Mouse (Mus musculus) MEL (cell line): ENCODE results near the gene Mdc1. TPM values are rescaled to one million over a fixed set of nuclear protein-coding genes. Genes with fewer than 3 reads are reported as not detected.

Experiments used
- DNase-seq: peaks from one replicate; pipeline ENCODE4 v3.0.0; 2011; ENCODE audit warnings: low read depth, low spot score
- H3K27ac ChIP-seq: 2 replicates; pipeline ENCODE4 v1.5.1; 2012; ENCODE audit warnings: low read depth, mild to moderate bottlenecking, control low read depth, low read length, moderate library complexity; ENCODE audit not compliant: control insufficient read depth
- H3K27me3 ChIP-seq, 2 experiments: fragments of 150-350 bp in 1 of 2; sonication (generic) in 1 of 2; 2 replicates each; pipeline ENCODE4 v1.6.1; 2012; ENCODE audit warnings: low read length in 2 of 2, mild to moderate bottlenecking in 2 of 2, improper control_type of control experiment in 1 of 2, moderate library complexity in 1 of 2; ENCODE audit not compliant: insufficient read depth in 2 of 2, control insufficient read depth in 1 of 2
- H3K36me3 ChIP-seq, 2 experiments: 2 replicates each; pipeline ENCODE4 v1.6.1; 2012 to 2014; ENCODE audit warnings: low read length in 2 of 2, improper control_type of control experiment in 1 of 2, inconsistent platforms in 1 of 2, mild to moderate bottlenecking in 1 of 2; ENCODE audit not compliant: insufficient read depth in 2 of 2, control insufficient read depth in 1 of 2
- H3K4me1 ChIP-seq, 2 experiments: fragments of 150-350 bp in 1 of 2; sonication (generic) in 1 of 2; 2 replicates each; pipeline ENCODE4 v1.6.1; 2012; ENCODE audit warnings: low read length in 2 of 2, improper control_type of control experiment in 1 of 2, mild to moderate bottlenecking in 1 of 2; ENCODE audit not compliant: insufficient read depth in 2 of 2, control insufficient read depth in 1 of 2
- H3K4me3 ChIP-seq, 2 experiments: fragments of 150-350 bp in 1 of 2; sonication (generic) in 1 of 2; 2 replicates each; pipeline ENCODE4 v1.5.1; 2012; ENCODE audit warnings: low read depth in 2 of 2, low read length in 2 of 2, mild to moderate bottlenecking in 2 of 2, moderate library complexity in 2 of 2, control low read depth in 1 of 2, improper control_type of control experiment in 1 of 2; ENCODE audit not compliant: control insufficient read depth in 1 of 2, insufficient read depth in 1 of 2
- H3K79me2 ChIP-seq: 2 replicates; pipeline ENCODE4 v1.6.1; 2012; ENCODE audit warnings: mild to moderate bottlenecking, low read length, moderate library complexity; ENCODE audit not compliant: control insufficient read depth, poor library complexity, insufficient read depth
- H3K9ac ChIP-seq: 2 replicates; pipeline ENCODE4 v1.6.1; 2012; ENCODE audit warnings: low read depth, mild to moderate bottlenecking, control low read depth, low read length, moderate library complexity; ENCODE audit not compliant: control insufficient read depth, poor library complexity, severe bottlenecking
- H3K9me3 ChIP-seq: fragments of 150-350 bp; sonication (generic); replicated peaks from 2 replicates; pipeline ENCODE4 v1.6.1; 2012; ENCODE audit warnings: mild to moderate bottlenecking, low read length, improper control_type of control experiment, moderate library complexity; ENCODE audit not compliant: insufficient read depth
- CHD1 ChIP-seq: IDR thresholded peaks from 2 replicates; pipeline ENCODE4 v1.6.1; 2012; ENCODE audit warnings: low read depth, mild to moderate bottlenecking, inconsistent platforms, low read length, improper control_type of control experiment
- CHD2 ChIP-seq: IDR thresholded peaks from 2 replicates; pipeline ENCODE4 v1.6.1; 2011; ENCODE audit warnings: low read length, improper control_type of control experiment
- CTCF ChIP-seq, 3 experiments: IDR thresholded peaks in 2 of 3; conservative IDR thresholded peaks in 1 of 3; 2 replicates each; pipeline ENCODE4 v1.5.1; 2011 to 2012; ENCODE audit warnings: low read length in 3 of 3, low read depth in 2 of 3, mild to moderate bottlenecking in 2 of 3, improper control_type of control experiment in 1 of 3, inconsistent platforms in 1 of 3, mixed read lengths in 1 of 3, moderate library complexity in 1 of 3; ENCODE audit not compliant: control insufficient read depth in 1 of 3, insufficient read depth in 1 of 3, poor library complexity in 1 of 3, severe bottlenecking in 1 of 3
- ETS1 ChIP-seq: IDR thresholded peaks from 2 replicates; pipeline ENCODE4 v1.6.1; 2012; ENCODE audit warnings: low read depth, mild to moderate bottlenecking, inconsistent platforms, low read length, improper control_type of control experiment, moderate library complexity
- GABPA ChIP-seq: IDR thresholded peaks from 2 replicates; pipeline ENCODE4 v1.6.1; 2012; ENCODE audit warnings: low read depth, mild to moderate bottlenecking, inconsistent platforms, low read length, improper control_type of control experiment, moderate library complexity
- HCFC1 ChIP-seq: IDR thresholded peaks from 2 replicates; pipeline ENCODE4 v1.6.1; 2012; ENCODE audit warnings: low read depth, mild to moderate bottlenecking, inconsistent platforms, low read length, improper control_type of control experiment, moderate library complexity
- JUND ChIP-seq: IDR thresholded peaks from 2 replicates; pipeline ENCODE4 v1.6.1; 2011; ENCODE audit warnings: low read depth, mild to moderate bottlenecking, improper control_type of control experiment, low read length
- KAT2A ChIP-seq: conservative IDR thresholded peaks from 2 replicates; pipeline ENCODE4 v1.6.1; 2012; ENCODE audit warnings: low read depth, low read length, improper control_type of control experiment, inconsistent platforms
- MAFK ChIP-seq: IDR thresholded peaks from 2 replicates; pipeline ENCODE4 v1.6.1; 2011; ENCODE audit warnings: low read depth, mild to moderate bottlenecking, low read length, improper control_type of control experiment, borderline replicate concordance
- MAX ChIP-seq: IDR thresholded peaks from 2 replicates; pipeline ENCODE4 v1.6.1; 2011; ENCODE audit warnings: low read length, improper control_type of control experiment
- MEF2A ChIP-seq: IDR thresholded peaks from 2 replicates; pipeline ENCODE4 v1.6.1; 2014; ENCODE audit warnings: low read depth, mild to moderate bottlenecking, inconsistent platforms, low read length, improper control_type of control experiment; ENCODE audit not compliant: poor library complexity, insufficient replicate concordance, severe bottlenecking; ENCODE audit errors: extremely low read depth
- MXI1 ChIP-seq: IDR thresholded peaks from 2 replicates; pipeline ENCODE4 v1.6.1; 2011; ENCODE audit warnings: mild to moderate bottlenecking, low read depth, low read length, improper control_type of control experiment
- MYB ChIP-seq: IDR thresholded peaks from 2 replicates; pipeline ENCODE4 v1.6.1; 2011; ENCODE audit warnings: mild to moderate bottlenecking, low read depth, low read length, improper control_type of control experiment
- NELFE ChIP-seq: IDR thresholded peaks from 2 replicates; pipeline ENCODE4 v1.6.1; 2011; ENCODE audit warnings: low read depth, low read length, improper control_type of control experiment
- NRF1 ChIP-seq: IDR thresholded peaks from 2 replicates; pipeline ENCODE4 v1.6.1; 2014; ENCODE audit warnings: low read depth, mild to moderate bottlenecking, inconsistent platforms, low read length, improper control_type of control experiment, moderate library complexity; ENCODE audit not compliant: poor library complexity, insufficient read depth, severe bottlenecking
- POLR2A ChIP-seq, 2 experiments: IDR thresholded peaks; 2 replicates each; pipeline ENCODE4 v1.6.1; 2011 to 2012; ENCODE audit warnings: low read length in 2 of 2, mild to moderate bottlenecking in 2 of 2, control low read depth in 1 of 2, improper control_type of control experiment in 1 of 2, low read depth in 1 of 2, moderate library complexity in 1 of 2; ENCODE audit not compliant: control insufficient read depth in 1 of 2, insufficient read depth in 1 of 2, poor library complexity in 1 of 2
- POLR2AphosphoS2 ChIP-seq: IDR thresholded peaks from 2 replicates; pipeline ENCODE4 v1.6.1; 2011; ENCODE audit warnings: low read length, improper control_type of control experiment
- RAD21 ChIP-seq: IDR thresholded peaks from 2 replicates; pipeline ENCODE4 v1.6.1; 2011; ENCODE audit warnings: mild to moderate bottlenecking, low read depth, low read length, improper control_type of control experiment
- RCOR1 ChIP-seq: IDR thresholded peaks from 2 replicates; pipeline ENCODE4 v1.6.1; 2012; ENCODE audit warnings: low read depth, mild to moderate bottlenecking, inconsistent platforms, low read length, improper control_type of control experiment
- SMC3 ChIP-seq: IDR thresholded peaks from 2 replicates; pipeline ENCODE4 v1.6.1; 2011; ENCODE audit warnings: low read depth, low read length, improper control_type of control experiment
- TAL1 ChIP-seq: IDR thresholded peaks from 2 replicates; pipeline ENCODE4 v1.6.1; 2012; ENCODE audit warnings: mild to moderate bottlenecking, inconsistent platforms, low read length, moderate library complexity, mixed read lengths
- TBP ChIP-seq: IDR thresholded peaks from 2 replicates; pipeline ENCODE4 v1.8.0; 2011; ENCODE audit warnings: low read depth, low read length, improper control_type of control experiment
- UBTF ChIP-seq: IDR thresholded peaks from 2 replicates; pipeline ENCODE4 v1.6.1; 2012; ENCODE audit warnings: low read depth, mild to moderate bottlenecking, inconsistent platforms, low read length, improper control_type of control experiment, moderate library complexity, borderline replicate concordance; ENCODE audit not compliant: insufficient read depth
- USF1 ChIP-seq: IDR thresholded peaks from 2 replicates; pipeline ENCODE4 v1.6.1; 2014; ENCODE audit warnings: low read depth, mild to moderate bottlenecking, inconsistent platforms, low read length, improper control_type of control experiment, moderate library complexity
- ZKSCAN1 ChIP-seq: IDR thresholded peaks from 2 replicates; pipeline ENCODE4 v1.6.1; 2012; ENCODE audit warnings: low read depth, mild to moderate bottlenecking, inconsistent platforms, low read length, improper control_type of control experiment, moderate library complexity
- ZNF384 ChIP-seq: IDR thresholded peaks from 2 replicates; pipeline ENCODE4 v1.6.1; 2012; ENCODE audit warnings: low read depth, mild to moderate bottlenecking, inconsistent platforms, low read length, improper control_type of control experiment
- polyA plus RNA-seq, 2 experiments: library from polyadenylated mRNA; stranded (reverse) in 1 of 2; unstranded in 1 of 2; fragments of >175 nt in 1 of 2; fragments of >200 nt in 1 of 2; gene quantifications; 2 replicates each; pipeline versions ENCODE4 v1.2.1 to v1.2.4; 2012; ENCODE audit warnings: low replicate concordance in 2 of 2, low read depth in 1 of 2; ENCODE audit not compliant: insufficient read length in 2 of 2, insufficient read depth in 1 of 2, missing spikeins in 1 of 2
- total RNA-seq: library from RNA; depleted of rRNA; stranded (reverse); fragments of 300-350 nt; gene quantifications from 2 replicates; pipeline ENCODE4 v1.2.3, GENCODE M21; 2012

Mdc1 gene
- total and polyA plus RNA-seq, 3 experiments = 15.0 to 77.9 (median 46.6) TPM

DNA sequence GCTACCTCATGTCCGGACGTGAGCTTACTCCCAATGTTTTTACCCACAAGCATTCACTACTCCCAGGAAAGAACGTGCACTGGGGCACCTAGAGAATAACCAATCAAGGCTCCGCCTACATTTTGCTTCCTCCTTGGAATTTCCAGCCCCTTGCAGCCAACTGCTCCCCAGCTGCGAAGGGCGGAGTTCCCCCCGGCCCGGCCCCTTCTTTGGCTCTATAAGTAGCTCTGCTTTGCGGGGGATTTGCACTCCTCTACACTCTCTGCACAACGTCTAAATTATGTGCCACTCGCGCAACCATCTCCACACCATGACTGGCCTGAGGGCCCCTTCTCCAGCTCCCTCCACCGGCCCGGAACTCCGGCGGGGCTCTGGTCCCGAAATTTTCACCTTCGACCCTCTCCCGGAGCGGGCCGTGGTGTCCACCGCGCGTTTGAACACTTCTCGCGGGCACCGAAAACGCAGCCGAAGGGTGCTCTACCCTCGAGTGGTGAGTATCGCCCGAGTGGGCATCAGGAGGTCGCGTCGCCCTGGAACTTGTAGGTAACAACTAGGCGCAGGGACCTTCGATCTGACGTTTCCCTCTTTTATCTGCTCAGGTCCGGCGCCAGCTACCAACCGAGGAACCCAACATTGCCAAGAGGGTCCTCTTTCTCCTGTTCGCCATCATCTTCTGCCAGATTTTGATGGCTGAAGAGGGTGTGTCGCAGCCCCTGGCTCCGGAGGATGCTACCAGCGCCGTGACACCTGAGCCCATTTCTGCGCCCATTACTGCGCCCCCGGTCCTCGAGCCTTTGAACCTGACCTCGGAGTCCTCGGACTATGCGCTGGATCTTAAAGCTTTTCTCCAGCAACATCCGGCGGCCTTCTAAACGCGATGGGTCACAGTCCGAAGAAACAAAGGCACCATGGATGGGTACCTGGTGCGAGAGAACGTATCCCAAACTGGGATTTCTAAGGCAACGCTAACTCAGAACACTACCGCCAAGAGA, 19.6 kb upstream of the Mdc1 start, which contains the start of gene Ier3 (continued):
- TF ChIP-seq ZKSCAN1 (no peak), NELFE (peak; percentile 100), KAT2A (no peak; the same call in 1 of the 2 replicates), ETS1 (peak; percentile 71; the same call in 1 of the 2 replicates), USF1 (no peak), SMC3 (no peak), ZNF384 (no peak), CHD2 (no peak), MXI1 (peak; percentile 58), MYB (no peak), GABPA (no peak), UBTF (no peak), JUND (no peak), MAFK (no peak), MEF2A (0 out of 2 replicates have a peak, but pooled peaks have one; percentile 21), POLR2AphosphoS2 (peak; percentile 94)

- Histone ChIP-seq H3K27me3 (no peaks in the 10 kb centered on the region), H3K79me2 (peaks cover 11% of the 10 kb centered on the region), H3K9ac (peak overlapping the region; percentile 73), H3K4me3 (peak overlapping the region; percentile 57 to 90), H3K36me3 (peaks cover 3 to 13% of the 10 kb centered on the region in 2 experiments; a peak in 3 of 4 replicates), H3K4me1 (peaks cover 2 to 20% of the 10 kb centered on the region in 2 experiments; a peak in 2 of 4 replicates), H3K27ac (peak overlapping the region; percentile 82), H3K9me3 (no peaks in the 10 kb centered on the region)
- 0 out of 2 replicates have a peak, but pooled peaks have one; percentile 22 for TF ChIP-seq CHD1
- TF ChIP-seq SMC3 = no peak
- TF ChIP-seq TAL1 = no peak
- TF ChIP-seq MXI1 = peak; percentile 12; the same call in 1 of the 2 replicates
- no peak for TF ChIP-seq CTCF (IDR thresholded peaks at IDR 0.05 in 2 of 3, conservative IDR thresholded peaks at IDR 0.05 in 1 of 3; ENCODE audit: control insufficient read depth in 1 of 3, insufficient read depth in 1 of 3, low read depth in 2 of 3, low read length in 3 of 3, poor library complexity in 1 of 3, severe bottlenecking in 1 of 3)
- TF ChIP-seq HCFC1 = no peak
- no peak for TF ChIP-seq GABPA
- TF ChIP-seq POLR2AphosphoS2 = no peak
- no peak for TF ChIP-seq RAD21
- TF ChIP-seq MYB = no peak
- 0 out of 2 replicates have a peak, but pooled peaks have one; percentile 10 for TF ChIP-seq NELFE
- no peak for TF ChIP-seq NRF1
- TF ChIP-seq MEF2A = no peak
- no peak for TF ChIP-seq MAX
- no peak for TF ChIP-seq TBP
- TF ChIP-seq POLR2A (IDR thresholded peaks at IDR 0.05; ENCODE audit: control insufficient read depth in 1 of 2, insufficient read depth in 1 of 2, low read depth in 1 of 2, low read length in 2 of 2, poor library complexity in 1 of 2) = 0 out of 4 replicates have a peak, but pooled peaks of 1 of the 2 experiments have one; percentile 21
- no peak for TF ChIP-seq RCOR1
- no peak for DNase-seq
These were observed 18.8 kb upstream of the Mdc1 start for GRCm38 (mm10) chr17:35822564-35822963.
